Mouse (Mus musculus) CH12.LX (cell line): Measurements from ENCODE around the gene Got2.
A peak's percentile ranks its signal among the peaks of the same experiment; 100 is the strongest.

Source experiments
- CTCF ChIP-seq, 2 experiments: IDR thresholded peaks in 1 of 2; conservative IDR thresholded peaks in 1 of 2; 2 replicates each; pipeline ENCODE4 v1.5.1; 2011 to 2012; ENCODE audit warnings: low read depth in 2 of 2, low read length in 2 of 2, improper control_type of control experiment in 1 of 2, inconsistent platforms in 1 of 2, mild to moderate bottlenecking in 1 of 2, moderate library complexity in 1 of 2
- EP300 ChIP-seq: IDR thresholded peaks from 2 replicates; pipeline ENCODE4 v1.6.1; 2011; ENCODE audit warnings: low read length, improper control_type of control experiment
- KAT2A ChIP-seq: IDR thresholded peaks from 2 replicates; pipeline ENCODE4 v1.6.1; 2012; ENCODE audit warnings: low read length, improper control_type of control experiment, inconsistent platforms; ENCODE audit not compliant: insufficient replicate concordance
- MAFK ChIP-seq: IDR thresholded peaks from 2 replicates; pipeline ENCODE4 v1.6.1; 2011; ENCODE audit warnings: low read length, improper control_type of control experiment; ENCODE audit not compliant: insufficient replicate concordance
- MAX ChIP-seq: IDR thresholded peaks from 2 replicates; pipeline ENCODE4 v1.6.1; 2011; ENCODE audit warnings: low read length, improper control_type of control experiment
- MXI1 ChIP-seq: IDR thresholded peaks from 2 replicates; pipeline ENCODE4 v1.6.1; 2011; ENCODE audit warnings: mild to moderate bottlenecking, low read depth, low read length, improper control_type of control experiment
- MYC ChIP-seq: IDR thresholded peaks from 2 replicates; pipeline ENCODE4 v1.6.1; 2011; ENCODE audit warnings: low read depth, mild to moderate bottlenecking, improper control_type of control experiment, low read length
- NELFE ChIP-seq: IDR thresholded peaks from 2 replicates; pipeline ENCODE4 v1.6.1; 2011; ENCODE audit warnings: low read depth, low read length, improper control_type of control experiment
- POLR2AphosphoS2 ChIP-seq: IDR thresholded peaks from 2 replicates; pipeline ENCODE4 v1.6.1; 2011; ENCODE audit warnings: low read depth, low read length, improper control_type of control experiment
- TBP ChIP-seq: conservative IDR thresholded peaks from 2 replicates; pipeline ENCODE4 v1.6.1; 2011; ENCODE audit warnings: low read depth, low read length, improper control_type of control experiment
- USF1 ChIP-seq: IDR thresholded peaks from 2 replicates; pipeline ENCODE4 v1.6.1; 2014; ENCODE audit warnings: low read depth, mild to moderate bottlenecking, inconsistent platforms, low read length, improper control_type of control experiment
- ZC3H11A ChIP-seq: IDR thresholded peaks from 2 replicates; pipeline ENCODE4 v1.6.1; 2012; ENCODE audit warnings: low read depth, mild to moderate bottlenecking, inconsistent platforms, low read length, improper control_type of control experiment
- ZKSCAN1 ChIP-seq: IDR thresholded peaks from 2 replicates; pipeline ENCODE4 v1.6.1; 2012; ENCODE audit warnings: low read depth, inconsistent platforms, low read length, improper control_type of control experiment, borderline replicate concordance
- ZMIZ1 ChIP-seq: IDR thresholded peaks from 2 replicates; pipeline ENCODE4 v1.6.1; 2012; ENCODE audit warnings: low read depth, mild to moderate bottlenecking, inconsistent platforms, low read length, improper control_type of control experiment

DNA sequence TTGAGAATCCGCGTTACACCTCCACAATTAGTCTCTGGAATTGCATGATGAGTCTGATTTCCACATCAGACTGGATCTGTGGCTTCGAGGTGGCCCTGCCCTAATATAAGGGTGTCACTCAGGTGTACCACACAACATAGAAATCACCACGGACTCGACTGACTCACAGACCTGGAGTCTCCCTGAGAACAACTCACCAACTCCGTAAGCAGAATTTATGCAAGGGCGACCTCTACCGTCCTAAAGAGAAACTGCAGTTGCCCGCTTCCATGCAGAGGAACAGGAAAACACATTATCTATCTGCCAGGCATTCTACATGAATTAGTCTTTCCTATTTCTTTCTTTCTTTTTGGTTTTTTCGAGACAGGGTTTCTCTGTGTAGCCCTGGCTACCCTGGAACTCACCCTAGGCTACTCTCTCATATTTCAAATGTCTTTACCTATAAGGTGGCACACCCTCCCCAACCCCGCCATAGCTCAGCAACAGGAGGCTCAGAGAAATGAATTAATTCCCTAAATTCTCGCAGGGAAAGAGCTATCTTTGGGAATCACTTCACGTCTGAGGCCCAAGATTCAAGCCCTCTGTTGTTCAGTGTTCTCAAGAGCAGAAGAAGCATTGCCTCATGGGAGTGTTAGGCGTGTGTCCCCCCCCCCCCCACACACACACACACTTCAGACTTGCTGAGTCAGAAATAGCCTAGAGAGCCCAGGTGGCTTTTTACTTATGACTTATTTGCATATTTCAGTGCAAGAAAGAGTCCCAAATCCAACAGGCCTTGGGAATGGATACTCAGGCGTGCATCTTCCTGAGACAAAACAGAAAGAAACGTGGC is 55.5 kb downstream of the Got2 start:
- TF ChIP-seq ZC3H11A: no peak
- TF ChIP-seq TBP: 0 out of 2 replicates have a peak, but pooled peaks have one; percentile 58
- peak; percentile 93 for TF ChIP-seq MAFK
- no peak for TF ChIP-seq ZKSCAN1
- TF ChIP-seq CTCF (conservative IDR thresholded peaks at IDR 0.05 in 1 of 2, IDR thresholded peaks at IDR 0.05 in 1 of 2; ENCODE audit: low read depth in 2 of 2, low read length in 2 of 2): peak; percentile 88 to 99
- peak; percentile 72 for TF ChIP-seq MAX
- peak; percentile 84 for TF ChIP-seq EP300
- TF ChIP-seq USF1: no peak
- 0 out of 2 replicates have a peak, but pooled peaks have one; percentile 79 for TF ChIP-seq MYC
- peak; percentile 69 for TF ChIP-seq NELFE
- no peak for TF ChIP-seq POLR2AphosphoS2
- peak; percentile 14; the same call in 1 of the 2 replicates for TF ChIP-seq ZMIZ1
- peak; percentile 47; the same call in 1 of the 2 replicates for TF ChIP-seq MXI1
- 0 out of 2 replicates have a peak, but pooled peaks have one; percentile 26 for TF ChIP-seq KAT2A
